Mouse (Mus musculus) bone marrow macrophage, adult 2 months (primary cell): ENCODE results near the gene Fmo1.

Source experiments
- CTCF ChIP-seq: IDR thresholded peaks from 2 replicates; pipeline ENCODE4 v1.5.1; 2012; ENCODE audit warnings: low read depth, mild to moderate bottlenecking, low read length, moderate library complexity
- POLR2A ChIP-seq: IDR thresholded peaks from 2 replicates; pipeline ENCODE4 v1.6.1; 2012; ENCODE audit warnings: mild to moderate bottlenecking, low read depth, low read length, borderline replicate concordance

DNA sequence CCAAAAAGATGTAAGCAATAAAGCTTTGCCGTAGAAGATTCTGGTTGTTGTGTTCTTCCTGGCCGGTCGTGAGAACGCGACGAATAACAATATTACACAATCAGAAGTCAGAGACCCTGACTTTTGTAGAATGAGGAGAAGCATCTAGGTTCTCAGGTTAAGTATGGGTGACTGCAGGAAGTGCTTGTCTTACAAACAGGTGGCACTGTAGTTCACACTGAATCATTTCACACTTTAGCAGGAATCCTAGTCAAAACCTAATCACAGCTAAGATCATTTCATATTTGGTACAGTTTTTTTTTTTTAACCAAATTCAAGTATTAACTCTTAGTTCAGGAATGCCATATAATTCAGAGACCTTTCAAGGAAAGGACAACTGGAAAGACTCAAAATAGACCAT is 18.9 kb downstream of the Fmo1 start:
- TF ChIP-seq CTCF (no peak), POLR2A (no peak)
